Mouse (Mus musculus) cerebellum, adult 9-10 months (tissue): Measurements from ENCODE around the gene Fam49a.

Experiments
- DNase-seq: peaks from one replicate; pipeline ENCODE4 v3.0.0; 2022

Gene Fam49a

GRCm38 (mm10) chr12:12274115-12274514 is 12.2 kb downstream of the Fam49a start:
- DNase-seq, result no peak

DNA sequence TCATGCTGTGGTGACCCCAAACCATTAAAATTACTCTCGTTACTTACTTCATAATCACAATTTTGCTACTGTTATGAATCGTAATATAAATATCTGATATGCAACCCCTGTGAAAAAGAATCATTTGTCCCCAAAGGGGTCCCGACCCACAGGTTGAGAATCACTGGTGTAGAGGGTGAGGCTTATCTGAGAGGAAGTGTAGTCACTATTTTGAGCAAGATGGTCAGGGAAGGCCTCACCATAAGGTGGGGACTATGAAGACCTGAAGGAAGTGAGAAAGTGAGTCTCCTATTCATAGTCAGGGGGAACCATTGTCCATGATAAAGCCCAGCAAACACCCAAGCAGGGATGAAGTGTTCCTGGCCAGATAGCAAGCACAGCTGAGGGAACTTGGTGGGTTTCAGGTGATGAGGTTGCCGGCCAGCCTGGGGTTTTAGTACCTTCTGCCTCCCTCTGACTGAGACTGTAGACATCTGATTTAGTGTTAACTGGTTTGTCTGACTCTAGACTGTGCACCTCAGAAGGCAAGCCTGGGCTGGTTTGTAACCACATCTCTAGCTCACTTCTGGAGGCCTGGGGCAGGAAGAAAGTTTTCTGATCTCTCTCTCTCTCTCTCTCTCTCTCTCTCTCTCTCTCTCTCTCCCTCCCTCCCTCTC is 13.3 kb downstream of the Fam49a start:
- DNase-seq, result no peak

- DNase-seq, result no peak
Measured at GRCm38 (mm10) chr12:12277741-12278463, 16.0 kb downstream of the Fam49a start.

DNA sequence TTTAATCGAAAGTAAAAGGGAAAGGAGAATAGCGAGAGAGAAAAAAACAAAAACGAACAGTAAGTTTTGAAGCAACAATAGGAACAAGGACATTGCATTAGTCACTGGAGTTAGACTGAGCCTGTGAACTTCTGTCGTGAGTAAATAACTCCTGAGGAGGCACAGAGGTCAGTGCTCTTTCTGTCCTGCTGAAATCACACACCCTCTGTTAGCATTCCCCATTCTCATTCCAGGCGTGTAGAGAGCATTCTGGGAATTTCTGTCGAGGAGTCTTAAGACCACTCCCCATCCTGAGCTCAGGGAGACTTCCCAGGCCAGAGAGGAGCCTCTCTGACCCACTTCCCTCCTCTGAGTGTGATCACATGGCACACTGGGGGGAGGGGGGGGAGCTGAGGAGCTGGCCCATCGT is 16.5 kb downstream of the Fam49a start:
- DNase-seq, result no peak

DNA sequence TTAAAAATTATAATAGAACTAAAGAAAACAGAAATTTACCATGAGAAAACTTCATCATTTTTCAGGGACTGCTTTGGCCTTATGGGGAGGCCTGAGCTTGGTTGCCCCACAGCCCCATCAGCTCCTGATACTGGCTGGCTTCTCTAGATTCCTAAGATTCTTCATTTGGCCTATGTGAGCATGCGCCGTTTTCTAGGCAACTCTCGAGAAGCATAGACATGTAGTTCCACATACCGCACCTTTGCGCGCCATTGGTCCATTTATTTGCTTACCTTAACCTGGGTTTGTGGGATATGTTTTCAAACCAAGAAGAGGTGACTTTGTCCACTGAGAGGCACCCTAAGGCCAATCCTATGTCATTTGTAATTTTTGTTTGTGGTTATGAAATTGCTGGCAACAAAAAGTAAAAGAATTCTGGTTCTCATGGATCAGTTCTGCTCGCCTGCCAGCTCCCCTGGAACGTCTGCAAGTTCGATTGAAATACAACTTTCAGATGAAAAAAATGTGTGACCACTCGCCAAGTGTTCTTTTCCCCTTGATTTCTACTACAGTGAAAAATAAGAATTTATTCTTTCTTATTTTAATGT is 21.9 kb downstream of the Fam49a start:
- DNase-seq, result no peak

GRCm38 (mm10) chr12:12284521-12284920 is 22.6 kb downstream of the Fam49a start:
- no peak for DNase-seq

GRCm38 (mm10) chr12:12287131-12287786 is 25.3 kb downstream of the Fam49a start:
- peak; percentile 44 for DNase-seq

GRCm38 (mm10) chr12:12287787-12288132 is 25.8 kb downstream of the Fam49a start:
- DNase-seq, result no peak

DNA sequence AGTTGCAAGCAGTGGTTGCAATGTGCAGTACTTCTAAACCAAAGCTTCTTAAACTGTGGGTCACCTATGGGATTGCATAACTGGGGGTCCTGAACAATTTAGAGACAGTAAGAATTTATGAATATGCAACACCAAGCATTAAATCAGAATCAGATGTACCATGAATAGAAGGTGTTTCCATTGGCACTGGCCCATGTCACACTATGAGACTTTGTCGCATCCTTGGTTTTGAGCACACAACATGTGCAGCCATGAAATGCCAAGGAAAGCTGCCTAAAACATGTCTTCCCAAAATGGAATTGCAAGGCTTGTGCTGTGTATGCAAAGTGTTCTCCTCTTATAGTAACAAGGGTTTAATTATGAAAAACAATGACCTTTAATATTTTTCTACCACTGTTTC is 26.6 kb downstream of the Fam49a start:
- DNase-seq, result no peak

- no peak for DNase-seq
Measured at GRCm38 (mm10) chr12:12289636-12290035, 27.7 kb downstream of the Fam49a start.

DNA sequence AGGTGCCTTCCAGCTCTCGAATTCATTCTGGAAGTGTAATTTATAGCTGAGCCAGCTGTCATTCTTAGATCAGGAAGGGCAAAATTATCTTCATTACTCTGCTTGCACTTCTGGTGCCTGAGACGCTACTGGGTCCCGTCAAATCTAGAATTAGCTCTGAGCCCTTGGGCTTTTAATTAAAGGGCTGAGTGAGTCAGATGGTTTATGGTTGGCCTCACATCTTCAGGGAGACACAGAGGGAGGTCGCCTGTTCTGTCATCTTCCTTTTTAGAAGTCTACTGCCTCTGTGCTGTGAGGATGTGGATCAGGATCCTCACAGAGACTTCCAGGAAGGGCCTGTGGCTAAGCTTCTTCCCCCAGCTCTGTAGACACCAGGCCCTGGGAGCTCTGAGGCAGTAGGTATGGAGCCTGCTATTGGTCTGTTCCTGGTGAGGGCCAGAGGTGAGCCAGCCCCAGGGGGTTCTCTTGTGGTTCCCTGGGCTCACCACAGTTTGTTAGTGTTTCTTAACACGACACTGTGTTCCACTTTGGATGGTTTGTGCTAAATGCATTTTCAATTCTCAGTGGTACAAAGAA is 30.2 kb downstream of the Fam49a start:
- no peak for DNase-seq

GRCm38 (mm10) chr12:12294380-12295171 is 32.6 kb downstream of the Fam49a start:
- DNase-seq, result no peak

DNA sequence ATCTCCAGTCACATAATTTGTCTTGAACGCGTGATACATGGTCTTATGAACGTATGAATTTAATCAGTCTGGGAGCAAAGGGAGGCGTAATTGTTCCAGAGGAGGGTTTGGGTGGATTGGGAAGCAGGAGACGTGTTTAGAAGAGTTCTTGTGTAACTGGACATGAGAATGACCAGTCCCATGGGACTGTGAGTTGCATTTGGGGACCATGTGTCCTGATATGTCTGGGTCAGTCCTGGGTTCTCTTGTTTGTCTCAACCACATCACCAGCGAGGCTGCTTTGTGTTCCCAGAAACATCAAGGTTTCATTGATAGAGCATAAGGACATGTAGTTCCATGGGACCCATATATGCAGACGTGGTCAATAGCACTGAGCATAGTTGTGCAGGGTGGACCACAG is 36.5 kb downstream of the Fam49a start:
- DNase-seq, result no peak

DNA sequence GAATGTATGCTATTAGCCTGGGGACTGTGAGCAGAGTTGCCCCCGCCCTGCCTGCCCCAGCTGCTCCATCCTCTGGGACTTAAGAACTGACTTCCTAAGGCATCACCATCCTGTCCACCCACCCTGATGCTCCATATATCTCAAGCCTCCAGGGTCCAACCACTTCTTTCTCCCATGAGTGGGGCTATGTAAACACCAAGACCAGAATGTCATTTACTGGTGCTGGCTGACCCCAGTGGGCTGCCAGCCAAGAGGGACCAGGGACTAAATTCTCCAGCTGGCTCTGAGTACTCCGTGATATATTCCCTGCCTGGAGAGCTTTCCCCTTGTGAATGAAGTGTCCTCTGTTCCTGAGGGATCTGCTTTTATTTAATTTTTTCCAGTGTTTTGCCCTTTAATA is 37.4 kb downstream of the Fam49a start:
- no peak for DNase-seq

DNA sequence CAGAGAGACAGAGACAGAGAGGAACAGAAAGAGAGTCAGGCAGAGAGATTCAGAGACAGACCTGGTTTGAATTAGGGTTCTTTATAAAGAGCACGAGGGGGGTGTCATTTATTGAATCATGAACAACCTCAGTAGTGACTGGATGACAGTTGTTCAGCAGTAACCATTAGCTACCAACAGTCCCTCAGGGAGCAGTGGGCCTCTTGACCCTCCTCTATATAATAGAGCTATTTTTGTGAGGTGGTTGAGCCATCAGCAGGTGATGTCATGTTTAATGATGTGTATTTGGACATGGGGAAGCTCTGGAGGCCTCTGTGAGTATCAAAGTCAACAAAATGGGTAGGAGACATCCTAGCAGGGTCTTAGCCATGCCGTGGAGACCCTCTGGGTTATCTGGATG is 39.2 kb downstream of the Fam49a start:
- DNase-seq, result no peak

DNA sequence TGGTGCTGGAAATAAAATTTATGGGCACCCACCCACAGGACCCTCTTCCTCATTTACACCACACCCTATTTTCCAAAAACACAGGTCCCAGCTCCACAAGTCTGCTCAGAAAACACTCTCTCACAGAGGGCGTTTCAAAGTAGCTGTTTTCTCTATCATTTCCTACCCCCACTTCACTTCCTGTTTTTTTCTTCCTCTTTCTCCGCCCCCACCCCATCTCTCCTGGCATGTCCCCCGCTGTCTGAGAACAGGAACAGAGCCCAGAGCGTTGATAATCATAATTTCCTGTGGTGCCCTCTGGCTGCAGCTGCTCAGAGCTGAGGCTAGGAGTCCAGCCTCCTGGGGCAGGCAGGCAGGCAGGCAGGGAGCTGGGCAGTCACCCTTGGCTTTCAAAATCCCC is 39.9 kb downstream of the Fam49a start:
- no peak for DNase-seq

DNA sequence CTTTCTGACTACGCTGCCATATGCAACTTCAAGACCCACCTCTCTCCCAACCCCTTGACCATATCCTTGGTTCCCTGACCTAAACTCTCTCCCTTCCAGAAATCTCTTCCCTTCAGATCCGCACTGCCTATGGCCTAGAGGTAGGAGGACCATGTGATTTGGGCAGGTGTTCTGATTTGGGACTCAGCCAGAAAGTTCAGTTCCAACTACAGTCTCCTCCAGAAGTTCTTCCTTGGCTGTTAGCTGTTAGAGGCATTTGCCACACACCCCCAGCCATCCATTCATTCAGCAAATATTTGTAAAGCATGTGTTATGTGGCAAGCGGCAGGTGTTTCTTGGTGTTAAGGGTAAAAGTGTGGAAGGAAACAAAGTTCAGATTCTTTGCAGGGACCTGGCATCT is 44.3 kb downstream of the Fam49a start:
- no peak for DNase-seq

DNA sequence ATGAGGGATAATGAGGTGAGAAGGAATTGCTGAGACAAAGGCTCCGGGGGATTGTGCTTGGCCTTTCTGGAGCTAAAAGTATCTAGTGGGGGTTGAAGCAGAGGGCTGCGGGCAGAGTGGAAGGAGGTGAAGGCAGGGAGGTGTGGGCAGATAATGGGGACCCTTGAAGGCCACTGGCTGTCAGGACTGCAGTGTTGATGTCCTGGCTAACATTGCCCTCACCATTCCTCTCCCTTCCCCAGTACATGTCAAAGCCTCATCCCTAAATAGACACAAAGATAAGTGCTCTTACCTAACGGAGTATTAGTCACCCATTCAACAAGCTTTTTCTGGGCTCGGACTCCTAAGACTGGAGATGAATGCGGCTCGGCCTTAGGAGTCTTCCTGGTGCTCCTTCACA is 44.9 kb downstream of the Fam49a start:
- no peak for DNase-seq

DNA sequence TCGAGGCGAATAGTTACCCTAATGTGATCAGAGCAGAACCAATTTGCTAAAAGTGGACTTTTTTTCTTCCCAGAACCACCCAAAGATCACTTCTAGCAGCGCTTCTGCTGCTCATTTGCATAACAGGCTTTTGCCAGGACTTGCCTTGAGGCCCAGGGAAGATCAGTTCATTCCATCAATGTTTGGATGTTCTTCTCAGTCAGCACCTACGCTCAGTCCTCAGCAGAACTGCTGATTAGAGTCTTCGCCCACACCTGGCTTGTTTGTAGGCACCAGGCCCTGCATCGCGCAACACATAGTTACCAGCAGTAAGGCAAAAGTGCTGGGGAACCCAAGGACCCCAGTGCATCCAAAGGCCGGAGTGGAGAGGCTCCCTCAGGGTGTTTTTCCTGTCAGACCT is 45.3 kb downstream of the Fam49a start:
- DNase-seq, result no peak

- DNase-seq, result no peak
Measured at GRCm38 (mm10) chr12:12313437-12313836, 51.5 kb downstream of the Fam49a start.

- DNase-seq, result no peak
Measured at GRCm38 (mm10) chr12:12313919-12314318, 52.0 kb downstream of the Fam49a start.

DNA sequence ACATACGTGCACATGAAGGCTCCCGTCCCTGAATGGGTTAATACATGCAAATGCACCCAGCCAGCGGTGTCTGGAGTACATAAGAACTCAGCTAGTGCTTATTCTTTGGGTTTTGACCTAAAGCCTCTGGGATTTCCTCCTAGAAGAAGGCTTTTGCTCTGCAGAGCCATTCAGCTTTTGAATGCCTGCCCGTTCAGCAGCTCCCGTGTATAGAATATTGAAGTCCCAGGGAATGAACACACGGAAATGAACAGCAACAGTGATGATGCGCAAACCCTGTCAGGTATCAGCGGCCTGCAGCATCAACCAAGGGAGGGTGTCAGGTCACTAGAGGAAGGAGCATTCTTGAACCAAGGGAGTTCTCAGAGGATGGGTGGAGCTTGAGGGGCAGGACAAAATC is 52.4 kb downstream of the Fam49a start:
- DNase-seq, result no peak

DNA sequence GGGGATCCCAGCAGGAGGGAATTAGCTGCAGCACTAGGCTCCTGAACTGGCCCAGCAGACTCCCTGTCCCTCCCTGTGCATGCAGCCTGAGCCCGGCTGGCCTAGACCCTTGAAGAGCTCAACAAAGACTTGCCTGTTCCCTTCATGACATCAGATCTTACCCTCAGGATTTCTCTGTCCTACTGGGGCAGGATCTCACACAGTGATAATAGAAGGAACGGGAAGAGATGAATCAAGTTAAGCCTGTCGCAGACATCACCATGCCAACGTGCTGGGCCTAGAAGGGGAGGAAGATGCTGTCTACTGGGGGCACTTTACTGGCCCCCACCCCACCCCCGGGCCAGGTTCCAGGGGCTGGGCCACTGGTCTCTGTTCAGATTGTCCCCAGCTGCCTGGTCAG is 53.1 kb downstream of the Fam49a start:
- DNase-seq, result no peak
